Mouse (Mus musculus) embryonic stem cell, embryonic (primary cell): Measurements from ENCODE around the gene Flna.

Experiments used
- CTCF ChIA-PET, 4 experiments: fragments of 300-600 bp in 2 of 4; fragments of 350-600 bp in 2 of 4; sonication (Branson Sonifier 250); formaldehyde crosslinking; loops; one replicate each; lab custom pipeline; 2022; ENCODE audit warnings: inconsistent platforms in 2 of 4; lab: Charles Lee
- POLR2A ChIA-PET, 4 experiments: fragments of 300-600 bp in 2 of 4; fragments of 350-600 bp in 2 of 4; sonication (Branson Sonifier 250); formaldehyde crosslinking; loops; one replicate each; lab custom pipeline; 2022; ENCODE audit warnings: antibody characterized with exemption in 4 of 4, inconsistent platforms in 1 of 4; lab: Charles Lee

Flna gene

DNA sequence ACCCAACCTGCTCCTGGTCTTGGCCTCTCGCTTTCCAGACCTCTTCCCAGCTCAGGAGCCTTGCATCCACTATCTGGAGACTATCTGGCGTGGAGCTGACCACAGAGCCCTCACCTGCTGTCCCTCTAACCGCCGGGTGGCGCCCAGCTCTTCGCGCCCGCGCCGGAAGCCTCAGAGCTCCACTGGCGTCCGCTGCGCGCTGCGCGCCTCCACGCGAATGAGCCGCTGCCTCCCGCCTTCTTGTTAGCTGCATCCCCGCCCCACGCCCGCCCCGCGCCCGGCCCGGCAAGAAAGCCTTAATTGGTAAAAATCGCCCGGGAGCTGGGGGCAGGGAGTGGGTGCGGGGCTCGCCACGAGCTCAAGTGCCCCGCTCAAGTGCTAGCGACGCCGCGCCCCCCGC is at the start of gene Flna:
Gene Flna (minus strand): TSS at position 206 of the 400 bp plus-strand sequence.
- ChIA-PET CTCF (interaction anchor here (0.6 to 2.5 kb wide), 28 partner anchors 9 to 791 kb away, joined by 3 to 54 read pairs (median 6); partner anchors contain the start of genes Rpl10 (in 2 of the 4), Atp6ap1 (in 1 of the 4), Fam3a (in 1 of the 4) and Fam50a (in 1 of the 4)), POLR2A (interaction anchor here (0.6 to 3.0 kb wide), 38 partner anchors 9 to 282 kb away, joined by 3 to 92 read pairs (median 5); partner anchors contain the start of genes Fam3a (in 3 of the 4), Ikbkg (in 3 of the 4), Rpl10 (in 3 of the 4) and Taz (in 3 of the 4))

DNA sequence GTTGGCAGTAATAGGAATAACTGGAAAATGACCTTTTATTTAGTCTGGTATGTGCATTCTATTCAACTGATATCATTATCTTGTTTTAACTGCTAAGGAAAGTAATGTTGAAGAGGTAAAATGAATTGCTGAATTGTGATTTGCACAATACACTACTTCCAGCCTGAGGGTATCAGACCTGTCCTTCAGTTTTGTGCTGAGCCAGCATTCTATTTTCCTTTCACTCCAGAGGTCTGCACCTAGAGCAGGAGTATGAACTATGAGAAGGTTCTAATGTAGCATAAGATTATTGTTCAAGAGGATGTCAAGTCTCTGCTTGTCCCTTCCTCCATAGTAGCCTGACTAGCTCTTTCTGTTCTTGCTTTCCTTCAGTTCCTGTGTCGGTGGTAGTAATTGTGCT is 48.7 kb upstream of the Flna start:
- POLR2A ChIA-PET, result interaction anchor here in 2 of 4 experiments (0.6 to 4.0 kb wide), 16 partner anchors 9 to 75 kb away, joined by 3 to 38 read pairs (median 6); partner anchors contain the start of genes Fam50a (in 2 of the 2), Rpl10 (in 2 of the 2), Slc10a3 (in 2 of the 2) and Taz (in 2 of the 2)
- CTCF ChIA-PET, result no interaction called here

DNA sequence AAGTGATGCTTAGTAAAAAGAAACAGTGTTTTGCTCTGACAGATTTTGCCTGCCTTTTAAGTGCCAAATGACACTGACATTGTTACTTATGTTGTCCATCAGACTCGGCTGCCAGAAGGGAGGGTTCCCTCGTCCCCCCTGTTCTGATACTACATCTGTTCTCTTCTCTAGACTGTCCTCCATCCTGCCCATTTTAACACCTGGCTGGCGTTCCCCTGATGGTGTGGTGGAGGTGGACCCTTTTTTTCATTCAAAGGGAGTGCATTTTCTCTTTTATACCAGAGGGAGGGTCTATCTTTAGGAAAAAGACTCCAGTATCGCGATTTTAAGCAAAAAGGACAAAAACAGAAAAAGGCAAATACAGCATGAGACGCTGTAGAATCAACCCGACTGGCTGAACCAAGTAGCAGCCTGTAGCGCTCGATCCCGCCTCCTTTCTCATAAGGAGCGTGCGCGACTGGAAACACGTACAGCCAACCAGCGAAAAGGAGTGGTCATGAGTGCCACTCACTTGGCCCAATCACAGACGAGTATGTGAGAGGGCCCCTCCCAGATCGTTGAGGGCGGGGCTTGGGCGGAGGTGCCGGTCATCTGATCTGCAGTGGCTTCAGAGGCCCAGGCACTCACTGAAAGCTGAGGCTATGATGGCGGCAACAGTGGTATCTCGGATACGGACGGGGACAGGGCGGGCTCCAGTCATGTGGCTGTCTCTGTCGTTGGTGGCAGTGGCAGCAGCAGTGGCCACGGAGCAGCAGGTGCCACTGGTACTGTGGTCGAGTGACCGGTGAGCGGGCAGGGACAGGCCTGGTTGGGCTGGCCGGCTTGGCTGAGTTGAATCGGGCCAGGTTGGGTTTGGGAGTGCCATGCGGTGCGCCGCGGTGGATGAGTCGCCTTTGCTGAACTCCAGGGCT is 47.2 kb upstream of the Flna start, which contains the start of gene Atp6ap1:
Gene Atp6ap1 (plus strand): TSS at position 560 of the 911 bp plus-strand sequence.
- POLR2A ChIA-PET, result interaction anchor here in 3 of 4 experiments (0.7 to 3.4 kb wide), 28 partner anchors 8 to 375 kb away, joined by 3 to 38 read pairs (median 4); partner anchors contain the start of genes Rpl10 (in 3 of the 3), Taz (in 3 of the 3), Fam50a (in 2 of the 3) and Arhgap4 (in 1 of the 3)
- CTCF ChIA-PET, result interaction anchor here in 1 of 4 experiments (0.6 kb wide), 1 partner anchor 47 kb away, joined by 4 read pairs; no protein-coding TSS in a partner anchor

DNA sequence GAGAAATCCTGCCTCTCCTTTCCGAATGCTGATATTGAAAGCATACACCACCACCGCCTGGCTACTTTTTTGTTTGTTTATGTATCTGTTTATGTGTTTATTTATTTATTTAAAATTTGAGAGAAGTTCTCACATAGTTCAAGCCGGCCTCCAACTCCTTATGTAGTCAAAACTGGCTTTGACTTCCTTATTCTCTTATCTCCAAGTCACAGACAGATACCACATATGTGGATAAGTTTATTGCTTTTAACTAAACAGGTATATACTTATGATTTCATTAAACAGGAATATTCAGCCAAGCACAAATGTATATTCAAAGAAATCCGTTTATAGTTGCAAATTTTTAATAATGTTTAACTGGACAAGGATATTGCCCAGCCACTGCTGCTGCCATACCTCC is 43.8 kb upstream of the Flna start:
- POLR2A ChIA-PET, result interaction anchor here in 2 of 4 experiments (0.8 to 1.6 kb wide), 3 partner anchors 20 to 23 kb away, joined by 3 to 4 read pairs (median 3); partner anchors contain the start of gene Rpl10 (in 1 of the 2)
- CTCF ChIA-PET, result interaction anchor here in 1 of 4 experiments (0.6 kb wide), 1 partner anchor 56 kb away, joined by 3 read pairs; no protein-coding TSS in a partner anchor

DNA sequence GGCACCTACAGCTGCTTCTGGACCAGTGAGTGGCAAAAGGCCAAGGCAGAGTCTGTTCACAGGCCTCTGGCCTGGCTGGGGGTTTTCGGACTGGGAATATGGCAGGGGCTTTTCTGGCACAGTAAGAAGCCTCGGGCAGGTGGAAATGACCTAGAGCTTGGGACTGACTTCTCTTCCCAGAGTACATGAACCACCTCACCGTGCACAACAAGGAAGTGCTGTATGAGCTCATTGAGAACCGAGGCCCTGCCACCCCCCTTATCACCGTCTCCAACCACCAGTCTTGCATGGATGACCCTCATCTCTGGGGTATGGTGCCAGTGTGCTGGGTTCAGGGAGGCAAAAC is 33.4 kb upstream of the Flna start:
- POLR2A ChIA-PET, result interaction anchor here in 3 of 4 experiments (0.5 to 13.0 kb wide), 14 partner anchors 12 to 813 kb away, joined by 3 to 306 read pairs (median 12); partner anchors contain the start of genes Rpl10 (in 3 of the 3), Emd (in 2 of the 3), Dkc1 (in 1 of the 3) and Fam50a (in 1 of the 3)
- CTCF ChIA-PET, result interaction anchor here in 1 of 4 experiments (0.6 kb wide), 1 partner anchor 23 kb away, joined by 3 read pairs; no protein-coding TSS in a partner anchor

DNA sequence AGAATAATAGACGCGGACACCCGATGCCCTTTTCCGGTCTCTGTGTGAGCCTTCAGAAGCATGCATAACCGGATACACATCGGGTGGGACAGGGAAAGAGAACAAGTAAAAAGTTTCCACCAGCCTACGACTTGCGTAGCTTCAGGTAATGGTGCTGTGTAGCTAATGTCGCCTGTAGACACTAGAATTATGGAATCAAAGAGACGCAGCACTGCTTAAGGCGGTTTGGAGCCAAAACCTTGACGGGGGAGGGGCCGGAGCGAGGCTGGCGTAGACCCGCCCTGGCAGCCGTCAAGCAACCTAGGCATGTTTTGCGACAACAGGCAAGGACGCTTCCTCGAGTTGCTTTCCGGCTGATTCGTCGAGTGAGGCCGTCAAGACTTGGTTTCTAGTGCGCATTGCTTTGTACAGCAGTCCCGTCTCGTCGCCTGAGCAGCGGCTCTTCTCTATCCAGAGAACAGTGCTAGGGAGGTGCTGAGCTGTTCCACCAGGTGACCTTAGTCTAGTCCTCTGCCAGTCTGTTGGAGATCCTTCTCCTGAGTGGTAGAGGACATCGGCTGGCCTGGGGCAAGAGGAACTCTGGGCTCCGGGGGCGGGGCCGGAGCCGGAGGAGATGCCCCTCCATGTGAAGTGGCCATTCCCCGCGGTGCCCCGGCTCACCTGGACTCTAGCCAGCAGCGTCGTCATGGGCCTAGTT is 32.9 kb upstream of the Flna start:
- POLR2A ChIA-PET, result interaction anchor here (0.5 to 13.0 kb wide), 24 partner anchors 8 to 813 kb away, joined by 3 to 306 read pairs (median 6); partner anchors contain the start of genes Rpl10 (in 4 of the 4), Emd (in 2 of the 4), Fam50a (in 2 of the 4) and Atp6ap1 (in 1 of the 4)
- CTCF ChIA-PET, result no interaction called here

DNA sequence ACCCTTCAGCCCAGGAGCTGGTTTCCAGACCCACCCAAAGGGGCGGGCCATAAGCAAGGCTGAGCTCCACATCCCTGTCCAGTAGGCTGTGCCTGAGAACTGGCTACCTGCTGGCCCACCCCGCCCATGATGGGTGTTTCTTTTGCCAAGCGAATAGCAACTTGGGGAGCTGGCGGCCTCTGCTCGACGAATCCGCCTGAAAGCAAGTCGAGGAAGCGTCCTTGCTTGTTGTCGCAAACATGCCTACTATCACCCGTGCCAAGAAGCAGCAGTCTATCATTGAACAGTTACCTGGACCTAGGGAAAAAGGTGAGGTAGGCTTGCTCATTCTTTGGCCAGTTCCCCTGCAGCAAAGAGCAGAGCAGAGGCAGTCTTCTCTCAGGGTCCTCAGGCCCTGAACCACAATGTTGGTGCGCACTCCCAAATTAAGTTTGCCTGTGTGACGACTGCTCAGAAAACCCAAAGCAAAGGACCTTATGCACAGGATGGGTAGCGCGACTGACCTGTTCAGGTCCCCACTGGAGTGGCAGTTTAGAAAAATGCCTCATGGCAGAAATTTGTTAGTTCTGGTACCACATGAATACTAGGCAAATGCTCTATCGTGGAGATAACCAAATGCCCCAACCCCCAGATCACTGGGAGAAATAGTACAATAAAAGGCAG is 32.2 kb upstream of the Flna start, which contains the start of the genes Taz and Dnase1l1:
Gene Taz (plus strand): TSS at position 181 of the 663 bp plus-strand sequence.
Gene Dnase1l1 (minus strand): TSS at position 606 of the 663 bp plus-strand sequence.
- CTCF ChIA-PET, result interaction anchor here (0.6 to 1.5 kb wide), 5 partner anchors 22 to 111 kb away, joined by 3 to 5 read pairs (median 4); partner anchors contain the start of genes Flna (in 1 of the 4) and Gdi1 (in 1 of the 4)
- POLR2A ChIA-PET, result interaction anchor here (0.6 to 13.0 kb wide), 47 partner anchors 8 to 849 kb away, joined by 3 to 306 read pairs (median 5); partner anchors contain the start of genes Rpl10 (in 4 of the 4), Atp6ap1 (in 3 of the 4), Emd (in 3 of the 4) and Flna (in 3 of the 4)

DNA sequence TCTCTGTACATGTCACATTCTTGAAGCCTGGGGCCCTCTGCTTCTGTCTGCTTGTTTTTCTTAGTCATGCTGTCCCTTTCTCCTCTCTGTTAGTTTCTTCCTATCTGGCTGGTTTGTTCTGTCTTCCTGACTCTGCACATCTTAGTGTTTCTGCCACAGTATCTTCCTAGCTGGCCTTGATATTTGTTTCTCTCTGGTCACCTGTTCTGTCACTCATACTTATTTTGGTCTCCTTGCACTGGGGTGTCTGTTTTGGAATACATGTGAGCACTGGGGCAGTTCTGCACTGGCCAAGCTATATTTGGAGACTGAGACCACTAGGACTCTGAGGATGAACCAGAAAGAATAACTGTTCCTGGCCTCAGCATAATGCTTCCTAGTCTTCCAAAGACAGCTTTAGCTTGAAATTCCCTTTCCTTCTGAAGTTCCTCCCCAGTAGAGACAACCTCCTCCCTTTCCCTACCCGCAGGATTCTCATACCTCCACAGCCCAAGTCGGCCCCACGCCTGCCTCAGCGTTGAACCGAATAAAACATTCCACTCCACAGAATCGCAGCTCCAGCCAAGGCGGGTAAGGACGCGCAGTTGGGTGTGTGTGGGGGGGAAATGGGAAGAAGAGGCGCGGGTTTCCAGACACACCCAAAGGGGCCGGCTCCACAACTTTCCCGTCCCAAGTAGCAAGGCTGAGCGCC is 31.6 kb upstream of the Flna start:
- CTCF ChIA-PET, result interaction anchor here (0.6 to 1.5 kb wide), 5 partner anchors 21 to 112 kb away, joined by 3 to 5 read pairs (median 4); partner anchors contain the start of genes Flna (in 1 of the 4) and Gdi1 (in 1 of the 4)
- POLR2A ChIA-PET, result interaction anchor here (0.6 to 13.0 kb wide), 48 partner anchors 8 to 850 kb away, joined by 3 to 306 read pairs (median 4); partner anchors contain the start of genes Rpl10 (in 4 of the 4), Atp6ap1 (in 3 of the 4), Emd (in 3 of the 4) and Flna (in 3 of the 4)

DNA sequence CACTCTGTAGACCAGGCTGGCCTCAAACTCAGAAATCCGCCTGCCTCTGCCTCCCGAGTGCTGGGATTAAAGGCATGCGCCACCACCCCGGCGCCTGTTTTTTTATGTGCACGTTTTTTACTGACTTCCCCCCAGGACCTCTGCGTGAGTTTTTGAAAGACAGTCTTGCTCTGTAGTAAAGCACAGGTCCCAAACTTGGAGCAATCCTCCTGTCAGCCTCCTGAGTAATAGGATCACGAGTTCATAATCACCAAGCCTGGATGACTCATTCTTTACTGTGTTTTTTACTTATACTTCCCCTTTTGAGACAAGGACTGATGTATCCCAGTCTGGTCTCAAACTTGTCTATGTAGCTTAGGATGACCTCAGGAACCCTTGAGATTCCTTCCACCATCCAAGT is 28.3 kb upstream of the Flna start:
- CTCF ChIA-PET, result interaction anchor here in 1 of 4 experiments (0.7 kb wide), 1 partner anchor 60 kb away, joined by 5 read pairs; no protein-coding TSS in a partner anchor
- POLR2A ChIA-PET, result interaction anchor here in 1 of 4 experiments (0.6 kb wide), 1 partner anchor 14 kb away, joined by 3 read pairs; no protein-coding TSS in a partner anchor

DNA sequence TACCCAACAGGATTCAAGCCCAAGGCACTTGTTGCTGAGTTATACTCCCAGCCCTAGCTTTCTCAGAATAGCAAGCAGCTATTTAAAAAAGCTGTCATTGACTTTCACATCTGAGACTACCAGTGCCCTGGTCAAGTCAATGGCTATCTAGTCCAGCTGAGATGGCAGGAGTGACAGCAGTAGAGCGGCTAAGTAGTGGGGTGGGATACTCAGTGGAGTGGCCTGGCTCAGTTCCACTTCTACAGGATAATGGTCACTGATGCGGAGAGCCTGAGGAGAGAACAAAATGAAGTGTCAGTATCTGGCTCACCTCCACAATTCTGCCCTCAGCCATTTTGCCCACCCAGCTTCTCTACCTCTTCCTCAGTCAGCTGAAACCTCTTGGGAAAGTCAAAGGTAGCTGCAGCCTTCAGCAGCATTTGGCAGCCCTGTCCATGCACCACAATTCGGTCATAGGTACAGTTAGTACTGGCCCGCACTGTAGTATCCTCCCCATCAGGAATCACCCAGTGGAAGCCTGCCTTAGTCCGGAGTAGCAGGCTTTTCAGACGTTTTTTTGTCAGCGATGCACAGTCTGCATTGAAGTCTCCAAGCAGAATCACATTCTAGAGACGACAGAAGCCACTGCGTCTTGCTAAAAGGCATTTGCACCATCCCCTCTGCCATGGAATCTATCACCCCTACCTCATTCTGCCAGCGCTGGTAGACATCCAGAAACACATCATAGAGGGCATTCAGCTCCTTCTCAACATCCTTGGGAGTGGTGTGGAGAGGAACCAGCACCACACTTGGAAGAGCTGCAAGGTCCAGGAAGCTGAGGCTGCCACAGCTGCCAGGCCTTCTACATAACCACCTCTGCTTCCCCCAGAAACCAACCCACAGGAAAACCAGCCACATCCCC is 24.1 kb upstream of the Flna start:
- CTCF ChIA-PET, result interaction anchor here in 2 of 4 experiments (0.6 to 1.3 kb wide), 2 partner anchors 24 to 25 kb away, joined by 3 to 6 read pairs; partner anchors contain the start of gene Flna (in 2 of the 2)

DNA sequence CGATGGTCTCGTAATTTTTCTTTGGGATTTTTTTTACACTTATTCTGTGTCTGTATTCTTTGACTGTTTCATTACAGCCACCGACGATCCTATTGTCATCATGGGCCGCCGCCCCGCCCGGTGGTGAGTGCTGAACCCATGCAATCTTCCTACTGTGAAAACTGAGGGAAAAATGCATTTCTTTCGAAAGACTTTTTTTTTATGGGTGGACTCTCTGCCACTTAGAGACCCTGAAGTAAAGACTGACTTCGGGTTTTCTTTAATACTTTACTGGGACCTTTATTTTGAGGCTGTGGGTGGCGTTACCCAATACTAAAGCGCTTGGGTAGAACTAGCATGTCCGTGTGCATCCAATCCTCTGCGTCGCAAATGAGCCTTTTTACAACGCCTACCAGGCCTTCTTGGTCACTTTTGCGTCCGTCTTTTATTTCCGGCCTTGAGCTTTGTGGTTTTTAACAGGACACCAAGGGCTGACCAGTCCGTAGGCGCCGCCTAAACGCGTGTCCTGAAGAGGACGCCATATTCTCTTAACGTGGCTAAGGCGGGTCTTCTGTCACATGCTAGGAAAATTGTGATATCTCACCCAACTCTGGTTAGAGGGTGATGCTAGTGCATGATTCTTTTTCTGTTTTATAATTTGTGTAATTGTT is 21.4 kb upstream of the Flna start:
- POLR2A ChIA-PET, result interaction anchor here (0.6 to 9.1 kb wide), 145 partner anchors 9 to 1403 kb away, joined by 3 to 306 read pairs (median 6); partner anchors contain the start of genes Dnase1l1 (in 4 of the 4), Taz (in 4 of the 4), Atp6ap1 (in 3 of the 4) and Emd (in 3 of the 4)

More for the DNA sequence above, 24.1 kb upstream of the Flna start:
- POLR2A ChIA-PET, result interaction anchor here (0.7 to 9.1 kb wide), 48 partner anchors 8 to 348 kb away, joined by 3 to 306 read pairs (median 5); partner anchors contain the start of genes Atp6ap1 (in 3 of the 4), Flna (in 3 of the 4), Slc10a3 (in 3 of the 4) and Taz (in 3 of the 4)

DNA sequence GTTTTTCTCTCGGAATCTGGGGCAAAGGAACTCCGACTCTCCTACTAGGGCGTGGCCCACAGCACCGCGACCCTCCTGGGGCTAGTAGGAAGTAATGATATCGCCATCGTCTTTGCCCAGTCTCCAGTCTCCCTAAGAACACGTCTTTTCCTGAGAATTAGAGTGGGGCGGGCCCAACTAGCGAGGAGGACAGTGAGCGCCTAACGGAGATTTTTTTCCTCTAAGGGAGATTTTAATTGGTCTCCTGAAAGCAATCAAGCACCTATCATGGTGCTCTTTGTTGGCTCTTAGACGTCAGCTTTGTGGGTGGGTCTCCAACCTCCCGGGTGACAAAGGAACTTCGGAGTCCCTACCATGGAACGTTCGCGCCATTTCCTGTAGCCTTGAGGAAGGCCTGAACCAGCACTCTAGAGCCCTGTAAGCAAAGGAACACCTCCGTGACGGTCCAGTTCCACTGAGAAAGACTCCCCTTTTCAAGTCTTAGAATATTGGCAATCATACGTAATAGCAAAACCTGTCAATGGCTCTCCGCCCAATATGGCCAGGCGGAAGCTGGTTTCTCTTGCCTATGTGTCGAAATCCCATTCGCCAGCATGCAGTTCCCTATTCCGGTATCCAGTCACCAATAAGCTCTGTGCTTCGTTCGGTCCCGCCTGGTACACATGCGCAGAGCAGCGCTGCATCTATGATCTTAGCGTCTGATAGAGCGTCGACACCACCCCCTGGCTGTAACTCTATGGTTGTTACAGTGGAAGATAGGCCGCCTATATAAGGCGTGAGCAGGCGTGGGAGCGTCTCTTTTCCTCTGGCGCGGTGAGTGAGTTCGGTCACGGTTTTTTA is 20.7 kb upstream of the Flna start, which contains the start of gene Rpl10:
Gene Rpl10 (plus strand): TSS at position 751 of the 840 bp plus-strand sequence.
- ChIA-PET CTCF (interaction anchor here in 2 of 4 experiments (0.9 to 3.6 kb wide), 4 partner anchors 21 to 97 kb away, joined by 3 to 19 read pairs (median 6); partner anchors contain the start of genes Flna (in 1 of the 2) and Gdi1 (in 1 of the 2)), POLR2A (interaction anchor here (0.5 to 9.1 kb wide), 182 partner anchors 8 to 1404 kb away, joined by 3 to 306 read pairs (median 5); partner anchors contain the start of genes Dnase1l1 (in 4 of the 4), Taz (in 4 of the 4), Atp6ap1 (in 3 of the 4) and Emd (in 3 of the 4))

More for the DNA sequence above, 21.4 kb upstream of the Flna start:
- CTCF ChIA-PET, result interaction anchor here in 2 of 4 experiments (1.0 to 3.6 kb wide), 3 partner anchors 22 to 96 kb away, joined by 3 to 19 read pairs (median 6); partner anchors contain the start of gene Flna (in 1 of the 2)
